Mouse (Mus musculus) ovary, adult 2 months (tissue): Measurements from ENCODE around the gene Ntm. TPM values are rescaled to one million over a fixed set of nuclear protein-coding genes. Genes with fewer than 3 reads are reported as not detected.

ENCODE experiments used
- polyA plus RNA-seq: library from polyadenylated mRNA; depleted of rRNA; stranded (reverse); fragments of >200 nt; gene quantifications from 2 replicates; pipeline ENCODE4 v1.2.3, GENCODE M21; 2012; rRNA removed

Ntm gene
- 2.6 TPM in 2 replicates for polyA plus RNA-seq

DNA sequence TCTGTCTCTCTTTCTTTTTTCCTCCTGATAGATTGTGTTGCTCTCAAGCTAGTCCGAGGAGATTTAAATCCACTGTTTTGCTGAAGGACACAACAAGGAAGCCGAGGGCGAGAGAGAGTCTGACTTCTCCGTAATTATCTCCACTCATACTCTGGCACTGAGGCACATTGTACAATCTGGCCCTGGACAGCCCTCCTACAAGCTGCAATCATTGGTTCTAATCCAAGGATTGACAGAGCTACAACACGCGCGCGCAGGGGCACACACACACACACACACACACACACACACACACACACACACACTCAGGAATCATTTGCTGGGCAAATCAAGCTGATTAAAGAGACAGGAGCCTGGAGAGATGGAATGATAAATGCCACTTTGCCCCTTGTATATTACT is at the start of gene Ntm:
Gene Ntm (minus strand): TSS at position 164 of the 400 bp plus-strand sequence.

